Mouse (Mus musculus): ENCODE measurements at regions not wholly inside any gene's neighbourhood (a gene's known extent, or its start where the extent isn't known, plus 50 kb on each side); places are given as distances from the start of the nearest gene placed in this dataset.

DNA sequence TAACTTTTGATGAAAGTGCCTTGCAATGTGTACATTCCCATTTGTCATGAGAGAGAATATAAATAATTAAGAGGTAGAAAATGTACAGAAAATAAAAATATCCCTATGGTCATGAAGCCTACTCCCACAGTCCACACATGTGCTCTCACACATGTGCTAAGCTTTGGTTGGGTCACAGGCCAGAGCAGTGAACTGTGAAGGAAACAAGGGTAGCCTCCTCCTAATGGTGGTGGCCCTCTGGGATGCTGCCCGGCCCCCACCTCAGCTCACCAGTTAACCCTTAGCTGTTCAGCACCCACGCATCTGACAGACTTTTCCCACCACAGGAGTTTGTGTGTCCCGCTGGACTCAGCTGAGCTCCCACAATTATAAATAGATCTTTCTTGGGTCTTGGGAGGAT, 157.6 kb upstream of the Ttc29 start:
- Histone ChIP-seq H3K27ac (ENCODE audit: control insufficient read depth, low read depth, low read length) (no peak overlapping the region), H3K4me1 (ENCODE audit: control insufficient read depth in 1 of 2, insufficient read depth in 2 of 2, low read length in 2 of 2) (no peaks in the 10 kb centered on the region), H3K9ac (ENCODE audit: control insufficient read depth, low read depth, low read length, poor library complexity, severe bottlenecking) (no peak overlapping the region), H3K9me3 (replicated peaks; ENCODE audit: insufficient read depth, low read length) (no peaks in the 10 kb centered on the region), H3K79me2 (ENCODE audit: control insufficient read depth, insufficient read depth, low read length, poor library complexity) (no peaks in the 10 kb centered on the region), H3K4me3 (ENCODE audit: control insufficient read depth in 1 of 2, insufficient read depth in 1 of 2, low read depth in 2 of 2, low read length in 2 of 2) (no peak overlapping the region), H3K27me3 (ENCODE audit: control insufficient read depth in 1 of 2, insufficient read depth in 2 of 2, low read length in 2 of 2) (no peaks in the 10 kb centered on the region), H3K36me3 (ENCODE audit: control insufficient read depth in 1 of 2, insufficient read depth in 2 of 2, low read length in 2 of 2) (no peaks in the 10 kb centered on the region)
- TF ChIP-seq GABPA (IDR thresholded peaks at IDR 0.05; ENCODE audit: low read depth, low read length) = no peak
- TF ChIP-seq GATA1 (IDR thresholded peaks at IDR 0.05; ENCODE audit: low read depth, low read length) = no peak
- no peak for TF ChIP-seq ELF1 (IDR thresholded peaks at IDR 0.05; ENCODE audit: low read depth, low read length)
- no peak for TF ChIP-seq E2F4 (IDR thresholded peaks at IDR 0.05; ENCODE audit: borderline replicate concordance, low read depth, low read length)
- TF ChIP-seq BHLHE40 (IDR thresholded peaks at IDR 0.05; ENCODE audit: borderline replicate concordance, low read depth, low read length) = no peak
- TF ChIP-seq HCFC1 (IDR thresholded peaks at IDR 0.05; ENCODE audit: low read depth, low read length) = no peak
- no peak for TF ChIP-seq MXI1 (IDR thresholded peaks at IDR 0.05; ENCODE audit: low read depth, low read length)
- TF ChIP-seq POLR2AphosphoS5 (IDR thresholded peaks at IDR 0.05; ENCODE audit: borderline replicate concordance, low read depth, low read length) = no peak
- no peak for TF ChIP-seq KAT2A (conservative IDR thresholded peaks at IDR 0.05; ENCODE audit: low read depth, low read length)
- no peak for TF ChIP-seq RAD21 (IDR thresholded peaks at IDR 0.05; ENCODE audit: low read depth, low read length)
- TF ChIP-seq MAFK (IDR thresholded peaks at IDR 0.05; ENCODE audit: borderline replicate concordance, low read depth, low read length) = no peak
- TF ChIP-seq POLR2AphosphoS2 (IDR thresholded peaks at IDR 0.05; ENCODE audit: low read length) = no peak
- TF ChIP-seq ZC3H11A (IDR thresholded peaks at IDR 0.05; ENCODE audit: low read depth, low read length) = no peak
- TF ChIP-seq TCF12 (IDR thresholded peaks at IDR 0.05; ENCODE audit: low read depth, low read length) = no peak
- TF ChIP-seq EP300 (IDR thresholded peaks at IDR 0.05; ENCODE audit: low read depth in 1 of 2, low read length in 2 of 2) = no peak
- TF ChIP-seq JUND (IDR thresholded peaks at IDR 0.05; ENCODE audit: low read depth, low read length) = no peak
- no peak for DNase-seq (ENCODE audit: low read depth, low spot score)

GRCm38 (mm10) chr8:78057357-78057756, 155.7 kb upstream of the Ttc29 start:
- no peak for TF ChIP-seq UBTF (IDR thresholded peaks at IDR 0.05; ENCODE audit: borderline replicate concordance, insufficient read depth, low read depth, low read length)
- no peak for TF ChIP-seq HCFC1 (IDR thresholded peaks at IDR 0.05; ENCODE audit: low read depth, low read length)
- TF ChIP-seq ELF1 (IDR thresholded peaks at IDR 0.05; ENCODE audit: low read depth, low read length) = no peak
- no peak for TF ChIP-seq TCF12 (IDR thresholded peaks at IDR 0.05; ENCODE audit: low read depth, low read length)
- no peak for TF ChIP-seq MAZ (IDR thresholded peaks at IDR 0.05; ENCODE audit: low read depth, low read length)
- no peak for TF ChIP-seq ZC3H11A (IDR thresholded peaks at IDR 0.05; ENCODE audit: low read depth, low read length)
- no peak for TF ChIP-seq ZKSCAN1 (IDR thresholded peaks at IDR 0.05; ENCODE audit: low read depth, low read length)
- Histone ChIP-seq H3K9me3 (replicated peaks; ENCODE audit: insufficient read depth, low read length) (no peaks in the 10 kb centered on the region), H3K27ac (ENCODE audit: control insufficient read depth, low read depth, low read length) (no peak overlapping the region), H3K4me3 (ENCODE audit: control insufficient read depth in 1 of 2, insufficient read depth in 1 of 2, low read depth in 2 of 2, low read length in 2 of 2) (no peak overlapping the region), H3K4me1 (ENCODE audit: control insufficient read depth in 1 of 2, insufficient read depth in 2 of 2, low read length in 2 of 2) (no peaks in the 10 kb centered on the region), H3K9ac (ENCODE audit: control insufficient read depth, low read depth, low read length, poor library complexity, severe bottlenecking) (no peak overlapping the region), H3K27me3 (ENCODE audit: control insufficient read depth in 1 of 2, insufficient read depth in 2 of 2, low read length in 2 of 2) (no peaks in the 10 kb centered on the region), H3K36me3 (ENCODE audit: control insufficient read depth in 1 of 2, insufficient read depth in 2 of 2, low read length in 2 of 2) (no peaks in the 10 kb centered on the region), H3K79me2 (ENCODE audit: control insufficient read depth, insufficient read depth, low read length, poor library complexity) (no peaks in the 10 kb centered on the region)
- DNase-seq (ENCODE audit: low read depth, low spot score) = no peak
